Mouse (Mus musculus) urinary bladder, postnatal 4 days (tissue): ENCODE results near the gene Acox3.

Experiments
- DNase-seq, 2 experiments: peaks; one replicate each; pipeline ENCODE4 v3.0.0; 2021 to 2022; ENCODE audit warnings: low spot score in 2 of 2

The Acox3 gene

DNA sequence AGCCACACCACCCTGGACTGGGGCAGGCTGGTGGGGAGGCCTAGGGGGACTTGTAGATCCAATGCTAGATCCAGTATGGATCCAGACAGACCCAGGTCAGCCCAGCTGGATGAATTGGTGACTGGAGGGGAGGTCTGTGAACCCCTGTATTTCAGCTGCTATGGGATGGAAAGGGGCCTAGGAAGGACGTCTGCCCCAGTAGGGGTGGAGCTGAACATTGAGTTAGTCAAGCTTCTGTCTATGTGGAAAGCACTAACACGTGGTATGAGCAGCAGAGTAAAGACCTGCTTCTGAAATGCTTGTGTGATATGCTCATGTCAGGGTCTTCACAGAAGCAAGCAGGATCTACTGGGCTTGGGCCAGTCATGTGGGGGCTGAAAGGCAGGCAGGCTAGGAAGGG is 65.4 kb downstream of the Acox3 start:
- DNase-seq = no peak

DNA sequence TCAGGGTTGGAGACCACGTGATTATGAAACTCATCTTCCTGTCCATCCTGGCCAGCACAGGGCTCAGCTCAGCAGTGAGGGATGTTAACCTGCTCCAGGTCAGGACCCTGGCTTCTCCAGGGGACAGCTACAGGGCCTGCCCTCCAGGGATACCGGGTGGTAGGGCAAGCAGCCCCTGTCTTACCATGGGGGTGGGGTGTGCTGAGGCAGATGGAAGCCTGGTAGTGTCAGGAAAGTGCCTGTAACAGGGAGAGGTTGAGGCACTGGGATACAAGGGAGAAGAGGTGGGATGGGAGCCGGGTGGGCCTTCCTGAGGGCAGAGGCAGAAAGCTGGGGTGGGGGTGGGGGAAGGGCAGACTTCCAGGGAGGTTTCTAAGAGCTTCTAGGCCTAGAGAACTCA is 69.5 kb downstream of the Acox3 start:
- no peak for DNase-seq

DNA sequence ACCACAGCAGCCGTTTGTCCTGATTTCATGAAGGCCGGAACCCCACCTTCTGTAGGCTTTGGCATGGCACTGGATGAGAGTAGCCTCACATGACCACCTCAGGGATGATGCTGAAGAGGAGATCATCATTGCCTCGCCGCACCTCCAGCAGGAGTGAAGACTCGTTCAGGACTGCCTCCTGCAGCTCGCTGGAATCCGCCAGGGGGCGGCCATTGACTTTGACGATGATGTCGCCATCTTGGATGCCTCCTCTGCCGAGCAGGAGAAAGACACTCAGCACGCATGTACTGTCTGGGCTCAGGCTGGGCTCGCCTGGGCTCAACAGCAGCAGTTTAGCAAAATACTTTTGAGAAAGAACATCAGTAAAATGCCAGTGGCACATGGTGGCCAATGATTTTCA is 70.0 kb downstream of the Acox3 start:
- no peak for DNase-seq

DNA sequence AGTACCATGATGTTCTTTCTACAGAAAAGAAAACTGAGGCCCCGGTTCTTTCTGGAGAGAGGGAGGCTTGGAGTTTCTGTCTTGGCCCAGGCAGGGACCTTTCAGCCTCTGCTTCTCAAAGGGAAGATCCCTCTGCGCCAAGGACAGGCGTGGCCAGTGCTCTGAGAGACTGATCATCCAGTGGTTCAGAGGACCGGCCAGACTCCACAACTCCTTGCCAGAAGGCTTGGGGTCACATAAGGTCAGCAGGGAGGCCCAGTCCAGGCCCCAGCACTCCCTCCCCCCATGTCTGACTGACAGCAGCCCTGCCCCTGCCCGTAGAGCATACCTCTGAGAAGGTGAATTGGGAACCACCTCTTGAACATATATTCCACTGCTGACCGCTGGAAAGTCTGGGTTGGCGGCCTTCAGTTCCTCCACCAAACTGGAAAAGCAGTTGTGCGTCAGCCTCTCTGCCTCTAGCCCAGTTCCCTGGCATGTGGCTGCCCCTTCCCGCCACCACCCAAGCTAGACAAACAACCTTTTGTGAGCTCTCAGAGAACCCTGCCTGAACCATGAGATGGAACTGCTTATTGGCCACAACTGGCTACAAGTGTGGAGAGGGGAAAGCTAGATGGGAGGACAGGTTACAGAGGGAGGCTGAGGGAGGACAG is 71.0 kb downstream of the Acox3 start:
- DNase-seq = no peak

DNA sequence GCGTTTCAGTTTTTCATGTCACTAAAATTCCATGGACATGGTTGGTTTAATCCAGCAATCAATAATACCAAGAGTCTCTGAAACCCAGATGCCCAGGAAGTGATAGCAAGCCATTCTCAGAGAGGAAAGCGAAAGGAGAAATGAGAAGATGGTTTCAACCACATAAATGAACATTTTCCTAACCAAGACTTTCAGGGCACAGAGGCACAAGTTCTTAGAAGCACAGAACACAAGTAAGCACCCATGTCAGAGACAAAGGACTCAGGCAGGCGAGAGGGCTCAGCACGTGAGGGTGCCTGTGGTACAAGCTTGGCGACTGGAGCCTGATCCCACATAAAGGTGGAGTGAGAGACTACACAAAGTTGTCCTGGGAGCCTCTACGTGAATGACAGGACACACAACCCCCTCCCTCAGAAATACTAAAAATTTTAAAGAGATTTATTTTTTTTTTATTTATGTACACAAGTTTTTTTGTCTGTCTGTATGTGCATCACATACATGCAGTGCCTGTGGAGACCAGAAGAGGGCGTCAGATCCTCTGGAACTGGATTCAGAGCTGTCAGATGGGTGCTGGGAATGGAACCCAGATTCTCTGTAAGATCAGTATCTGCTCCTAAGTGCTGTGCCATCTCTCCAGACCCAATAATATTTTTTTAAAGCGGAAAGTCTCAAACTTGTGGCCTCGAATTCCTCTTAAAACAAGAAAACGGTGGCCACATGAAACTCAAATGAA is 73.1 kb downstream of the Acox3 start:
- no peak for DNase-seq

DNA sequence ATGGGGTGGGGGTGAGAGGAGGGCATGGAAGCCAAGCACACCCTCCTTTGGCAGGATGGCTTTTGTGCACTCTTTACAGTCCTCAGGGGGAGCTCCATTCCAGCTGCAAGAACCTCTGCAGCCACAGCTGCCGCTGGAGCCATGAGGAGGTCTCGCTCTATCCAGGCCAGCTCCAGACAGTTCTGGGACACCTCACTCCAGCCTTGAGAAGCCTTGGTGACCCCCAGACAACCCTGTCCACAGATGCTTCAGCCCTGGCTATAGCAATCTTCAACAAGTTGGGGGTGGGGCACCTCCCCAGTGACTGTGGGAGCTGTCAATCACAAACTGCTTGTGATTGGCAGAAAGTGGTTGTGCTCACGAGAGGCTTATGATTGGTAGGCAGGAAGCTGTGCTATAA is 76.7 kb downstream of the Acox3 start:
- DNase-seq = no peak

DNA sequence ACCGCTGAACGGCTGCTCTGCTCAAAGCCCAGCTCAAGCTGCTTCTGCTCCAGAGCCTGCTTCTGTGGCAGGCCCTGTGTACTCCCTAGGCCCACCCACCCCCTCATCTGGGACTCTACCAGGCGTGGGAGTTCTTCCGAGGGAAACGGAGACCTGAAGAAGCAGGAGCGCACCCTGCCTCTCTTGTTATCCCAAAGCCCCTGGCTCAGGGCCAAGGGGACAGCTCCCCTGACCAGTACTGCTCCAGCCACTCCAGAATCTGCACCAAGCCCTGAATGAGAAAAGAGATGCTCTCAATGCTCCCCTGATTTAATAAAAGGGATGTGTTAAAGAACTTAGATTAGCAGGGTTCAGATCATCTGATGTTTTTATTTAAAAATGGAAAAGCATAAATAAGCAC is 78.4 kb downstream of the Acox3 start:
- DNase-seq = no peak

DNA sequence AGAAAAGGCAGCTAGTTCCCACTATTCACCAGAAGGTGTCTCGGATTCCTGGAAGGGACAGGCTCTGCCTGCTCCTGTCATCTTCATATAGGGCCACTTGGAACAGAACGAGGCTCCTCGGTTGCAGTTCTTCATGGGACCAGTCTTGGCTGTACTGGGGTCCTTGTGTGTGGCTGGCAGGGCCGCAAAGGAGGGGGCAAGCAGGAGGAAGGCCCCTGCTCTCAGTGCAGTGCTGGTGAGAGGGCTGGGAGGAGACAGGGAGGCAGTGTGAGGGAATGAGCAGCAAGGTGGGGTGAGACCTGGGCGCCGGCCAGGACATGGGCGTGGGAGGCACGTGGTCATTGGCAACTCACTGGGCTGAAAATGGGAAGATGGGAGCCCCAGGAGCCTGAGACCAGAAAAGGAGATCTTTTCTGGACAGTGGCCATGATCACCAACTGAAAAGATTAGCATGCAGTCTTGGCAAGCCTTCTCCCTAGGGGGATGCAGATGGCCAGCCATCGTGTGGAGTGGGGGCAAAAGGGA is 79.2 kb downstream of the Acox3 start:
- no peak for DNase-seq
